Mouse (Mus musculus) testis, adult 2 months (tissue): ENCODE measurements at regions not wholly inside any gene's neighbourhood (a gene's known extent, or its start where the extent isn't known, plus 50 kb on each side); places are given as distances from the start of the nearest gene placed in this dataset.

Experiments used
- CTCF ChIP-seq: fragments of 200-500 bp; IDR thresholded peaks from 2 replicates; pipeline ENCODE4 v1.5.1; 2012; ENCODE audit warnings: low read depth, mild to moderate bottlenecking, inconsistent platforms, low read length, moderate library complexity; ENCODE audit not compliant: control insufficient read depth, insufficient read depth, insufficient replicate concordance
- POLR2A ChIP-seq: fragments of 200-500 bp; IDR thresholded peaks from 2 replicates; pipeline ENCODE4 v1.6.1; 2012; ENCODE audit warnings: low read depth, mild to moderate bottlenecking, inconsistent platforms, low read length, moderate library complexity; ENCODE audit not compliant: control insufficient read depth

DNA sequence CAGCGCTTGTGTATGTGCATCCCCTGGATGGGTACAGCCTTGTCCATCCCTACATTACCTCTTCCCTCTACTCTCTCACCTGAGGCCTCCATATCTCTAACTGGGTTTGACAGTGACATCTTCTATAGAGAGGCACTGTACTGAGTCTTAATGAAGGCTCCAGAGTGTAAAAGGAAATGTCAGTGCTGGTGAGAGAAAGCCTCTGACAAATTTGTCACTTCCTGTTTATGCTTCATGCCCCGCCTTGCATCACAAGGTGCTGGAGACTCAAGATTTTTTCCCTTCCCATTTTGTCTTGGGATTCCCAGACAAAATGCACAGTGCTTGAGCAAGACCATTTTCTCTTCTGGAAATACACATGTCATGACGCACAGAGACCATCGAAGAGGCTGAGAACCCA lies 70.8 kb downstream of the 3110018I06Rik start:
- no peak for TF ChIP-seq CTCF
- TF ChIP-seq POLR2A = no peak
